21 mouse cellular contexts compared by ENCODE assay signal in genomic region chr1:55820866-55821500, GRCm38 (mm10).
DNase-seq lines count a peak whose midpoint lies in the region; ATAC-seq and TF ChIP-seq lines count a peak whose summit lies in the region.
"Had no signal": no experiment of that assay in that cellular context is flagged by ENCODE, and none has a peak within 500 bp of the region (broad histone marks: within the 10 kb centered on the region; RNA-seq: fewer than 3 reads in every experiment).

No protein-coding gene starts in this region.

- no peak for TF ChIP-seq CTCF in Patski (IDR thresholded peaks at IDR 0.05)

- H3K9ac ChIP-seq in kidney, embryonic 16.5 days (replicated peaks; ENCODE audit: low read length): no peak overlapping the region
- no peak overlapping the region for H3K9ac ChIP-seq in limb, embryonic 11.5 days (ENCODE audit: low read length)
- H3K9ac ChIP-seq in forebrain, embryonic 14.5 days (ENCODE audit: low read length): no peak overlapping the region
- no peak overlapping the region for H3K9ac ChIP-seq in intestine, embryonic 15.5 days
- H3K9ac ChIP-seq: embryonic facial prominence, embryonic 12.5 days; forebrain, embryonic 12.5 days; forebrain, postnatal 0 days; hindbrain, embryonic 13.5 days had no signal

- no peak overlapping the region for H3K4me3 ChIP-seq in kidney, embryonic 16.5 days (ENCODE audit: low read length)
- H3K4me3 ChIP-seq in limb, embryonic 11.5 days (ENCODE audit: low read depth, low read length): no peak overlapping the region
- no peak overlapping the region for H3K4me3 ChIP-seq in forebrain, embryonic 14.5 days (ENCODE audit: low read depth, low read length)
- H3K4me3 ChIP-seq in intestine, embryonic 15.5 days (replicated peaks): no peak overlapping the region
- H3K4me3 ChIP-seq: embryonic facial prominence, embryonic 12.5 days; forebrain, embryonic 12.5 days; heart, embryonic 10.5 days; hindbrain, embryonic 13.5 days had no signal

- no peaks in the 10 kb centered on the region for H3K9me3 ChIP-seq in kidney, embryonic 16.5 days (ENCODE audit: low read length)
- no peaks in the 10 kb centered on the region for H3K9me3 ChIP-seq in limb, embryonic 11.5 days (ENCODE audit: control insufficient read depth, low read length)
- no peaks in the 10 kb centered on the region for H3K9me3 ChIP-seq in forebrain, embryonic 14.5 days (replicated peaks; ENCODE audit: control insufficient read depth, low read length)
- no peaks in the 10 kb centered on the region for H3K9me3 ChIP-seq in intestine, embryonic 15.5 days
- H3K9me3 ChIP-seq: embryonic facial prominence, embryonic 12.5 days; forebrain, embryonic 12.5 days; heart, embryonic 10.5 days; hindbrain, embryonic 13.5 days had no signal

- no peaks in the 10 kb centered on the region for H3K4me1 ChIP-seq in kidney, embryonic 16.5 days (ENCODE audit: insufficient read depth, low read length)
- peaks cover 5% of the 10 kb centered on the region for H3K4me1 ChIP-seq in limb, embryonic 11.5 days (ENCODE audit: control insufficient read depth, insufficient read depth, low read length)
- H3K4me1 ChIP-seq in forebrain, embryonic 14.5 days (ENCODE audit: control insufficient read depth, insufficient read depth, low read length): no peaks in the 10 kb centered on the region
- no peaks in the 10 kb centered on the region for H3K4me1 ChIP-seq in intestine, embryonic 15.5 days (replicated peaks)
- H3K4me1 ChIP-seq: embryonic facial prominence, embryonic 12.5 days; forebrain, embryonic 12.5 days; heart, embryonic 10.5 days; hindbrain, embryonic 13.5 days had no signal

- DNase-seq in kidney, adult 8-10 months: no peak
- peak; percentile 35 for DNase-seq in Patski (ENCODE audit: low read depth, low spot score)
- peak; percentile 32 for DNase-seq in limb, embryonic 11.5 days (ENCODE audit: low spot score)
- DNase-seq in forebrain, embryonic 14.5 days (ENCODE audit: low spot score): no peak
- no peak for DNase-seq in right cerebral cortex, adult 18-20 months
- DNase-seq: adrenal gland, adult 8-10 months; adrenal gland, postnatal 36 days; cerebellum, adult 2 months; cerebellum, postnatal 10 days; embryo, embryonic 11 days; forebrain, postnatal 0 days; gastrocnemius, postnatal 14 days; heart, adult 18-20 months; heart, postnatal 10 days had no signal

- WGBS in kidney, embryonic 16.5 days: 25% methylated on average over 3 of the region's 3 CpGs
- 28% methylated on average over 3 of the region's 3 CpGs for WGBS in limb, embryonic 11.5 days
- WGBS in forebrain, embryonic 14.5 days: 89% methylated on average over 3 of the region's 3 CpGs
- 77% methylated on average over 3 of the region's 3 CpGs for WGBS in intestine, embryonic 15.5 days

- POLR2A ChIA-PET in Patski (lab: Charles Lee): no interaction called here

- H3K36me3 ChIP-seq in kidney, embryonic 16.5 days (ENCODE audit: insufficient read depth, low read length): no peaks in the 10 kb centered on the region
- no peaks in the 10 kb centered on the region for H3K36me3 ChIP-seq in limb, embryonic 11.5 days (ENCODE audit: control insufficient read depth, insufficient read depth, low read length)
- no peaks in the 10 kb centered on the region for H3K36me3 ChIP-seq in forebrain, embryonic 14.5 days (ENCODE audit: control insufficient read depth, insufficient read depth, low read length)
- no peaks in the 10 kb centered on the region for H3K36me3 ChIP-seq in intestine, embryonic 15.5 days
- H3K36me3 ChIP-seq: embryonic facial prominence, embryonic 12.5 days; forebrain, embryonic 12.5 days; heart, embryonic 10.5 days; hindbrain, embryonic 13.5 days had no signal

- in situ Hi-C loops in Patski (cut with MboI; ENCODE audit: low pct_unique_long_range_greater_than_20kb): no loop called here

- CTCF ChIA-PET in Patski (lab: Charles Lee): interaction anchor here (1.6 kb wide), 1 partner anchor 64 kb away, joined by 3 read pairs; no protein-coding TSS in a partner anchor

- H3K27me3 ChIP-seq in kidney, embryonic 16.5 days (ENCODE audit: insufficient read depth, low read length): no peaks in the 10 kb centered on the region; the same call in none of the 2 replicates
- H3K27me3 ChIP-seq in Patski: no peaks in the 10 kb centered on the region
- no peaks in the 10 kb centered on the region for H3K27me3 ChIP-seq in limb, embryonic 11.5 days (ENCODE audit: control insufficient read depth, insufficient read depth, low read length)
- no peaks in the 10 kb centered on the region for H3K27me3 ChIP-seq in forebrain, embryonic 14.5 days (replicated peaks; ENCODE audit: control insufficient read depth, insufficient read depth, low read length)
- H3K27me3 ChIP-seq in intestine, embryonic 15.5 days (replicated peaks): no peaks in the 10 kb centered on the region
- H3K27me3 ChIP-seq: embryonic facial prominence, embryonic 12.5 days; forebrain, embryonic 12.5 days; hindbrain, embryonic 13.5 days had no signal

- no peak overlapping the region for H3K4me2 ChIP-seq in kidney, embryonic 16.5 days (replicated peaks; ENCODE audit: low read depth, low read length)
- no peak overlapping the region for H3K4me2 ChIP-seq in limb, embryonic 11.5 days (ENCODE audit: low read depth, severe bottlenecking)
- H3K4me2 ChIP-seq in forebrain, embryonic 14.5 days (ENCODE audit: low read length): no peak overlapping the region
- no peak overlapping the region for H3K4me2 ChIP-seq in intestine, embryonic 15.5 days (replicated peaks)
- H3K4me2 ChIP-seq: embryonic facial prominence, embryonic 12.5 days; forebrain, embryonic 12.5 days; hindbrain, embryonic 13.5 days had no signal

- no peak overlapping the region for H3K27ac ChIP-seq in kidney, embryonic 16.5 days (ENCODE audit: low read length)
- H3K27ac ChIP-seq in limb, embryonic 11.5 days (replicated peaks; ENCODE audit: low read depth, low read length): no peak overlapping the region
- no peak overlapping the region for H3K27ac ChIP-seq in forebrain, embryonic 14.5 days (ENCODE audit: low read depth, low read length)
- no peak overlapping the region for H3K27ac ChIP-seq in intestine, embryonic 15.5 days
- H3K27ac ChIP-seq: embryonic facial prominence, embryonic 12.5 days; forebrain, embryonic 12.5 days; heart, embryonic 10.5 days; hindbrain, embryonic 13.5 days had no signal

- ATAC-seq in kidney, embryonic 16.5 days (ENCODE audit: low FRiP score, low TSS enrichment): peak; percentile 95
- no peak for ATAC-seq in Patski
- ATAC-seq in common myeloid progenitor, adult 5-6 weeks (replicated peaks; ENCODE audit: low read depth, poor library complexity, severe bottlenecking): peak; percentile 63
- ATAC-seq in limb, embryonic 11.5 days (ENCODE audit: insufficient number of reproducible peaks, low FRiP score, low TSS enrichment, low read depth): no peak
- ATAC-seq in forebrain, embryonic 14.5 days: no peak
- no peak for ATAC-seq in intestine, embryonic 15.5 days
- ATAC-seq: forebrain, postnatal 0 days had no signal

Comparison
In these comparisons a context has a peak if more than half of its experiments do, and no peak if none do; other contexts are left out.
1. ATAC-seq: peak in kidney, embryonic 16.5 days (single experiment) and common myeloid progenitor, adult 5-6 weeks (single experiment); none in Patski (single experiment), limb, embryonic 11.5 days (single experiment), forebrain, embryonic 14.5 days (single experiment) and intestine, embryonic 15.5 days (single experiment).
2. DNase-seq: peak in Patski (single experiment) and limb, embryonic 11.5 days (single experiment); none in kidney, adult 8-10 months (0 of 2), forebrain, embryonic 14.5 days (single experiment) and right cerebral cortex, adult 18-20 months (single experiment).